Mouse (Mus musculus): Measurements from ENCODE around the gene Ddah2. TPM values are rescaled to one million over a fixed set of nuclear protein-coding genes. Genes with fewer than 3 reads are reported as not detected.
A peak's percentile ranks its signal among the peaks of the same experiment; 100 is the strongest.

Ddah2 gene
- 21.3 and 26.7 TPM in 2 replicates for total RNA-seq (2017)

DNA sequence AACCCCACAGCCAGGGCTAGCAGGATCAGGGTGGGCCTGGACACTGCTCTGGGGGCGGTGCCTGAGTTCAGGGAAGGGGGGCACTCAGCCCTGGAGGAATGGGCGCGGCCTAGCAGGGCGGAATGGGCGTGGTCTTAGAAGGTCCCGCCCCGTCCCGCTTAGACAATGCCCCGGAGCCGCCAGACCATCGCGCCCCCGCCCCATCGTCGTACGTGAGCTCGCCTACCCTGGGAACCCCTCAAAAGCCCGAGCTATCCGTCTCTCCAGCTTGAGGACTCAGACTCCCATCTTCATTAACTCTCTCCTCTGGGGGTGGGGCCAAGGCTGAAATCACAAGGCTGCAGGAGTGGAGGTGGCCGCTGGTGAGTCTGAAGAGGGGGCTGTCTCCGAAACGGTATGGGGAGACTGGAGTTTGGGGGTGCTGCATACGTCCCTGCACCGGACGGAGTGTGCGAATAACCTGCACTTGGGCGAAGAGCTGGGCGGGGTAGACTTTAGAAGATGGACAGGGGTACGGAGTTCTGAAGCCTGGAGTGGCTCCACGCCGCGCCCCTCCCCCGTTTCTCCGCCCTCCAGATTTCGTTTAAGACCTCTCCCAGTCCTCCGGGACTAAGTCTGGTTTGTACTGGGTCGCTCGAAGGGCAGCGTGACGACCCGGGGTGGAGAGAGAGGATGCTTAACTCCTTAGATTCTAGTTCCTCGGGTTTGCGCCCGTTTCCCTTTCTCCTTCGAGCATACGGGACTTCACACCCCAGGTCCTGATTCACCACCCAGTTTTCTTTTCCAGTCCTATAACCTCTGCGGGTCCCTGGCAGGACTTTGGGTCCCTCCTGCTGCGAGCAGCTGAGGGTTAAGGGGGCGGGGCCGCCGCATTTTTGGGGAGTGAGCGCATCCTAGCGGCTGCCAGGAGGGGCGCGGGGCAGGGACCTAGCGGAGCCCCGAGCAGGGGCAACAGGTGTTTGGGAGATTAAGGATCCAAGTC, at the start of gene Ddah2:
TSS of gene Ddah2 (plus strand) at position 125 of the 982 bp plus-strand sequence.
- peak; percentile 83 for ATAC-seq (replicated peaks; ENCODE audit: low read depth, poor library complexity, severe bottlenecking)

GRCm38 (mm10) chr17:35009586-35009985, 49.2 kb upstream of the Ddah2 start:
- no peak for ATAC-seq (replicated peaks; ENCODE audit: low read depth, poor library complexity, severe bottlenecking)

GRCm38 (mm10) chr17:35011440-35011839, 47.4 kb upstream of the Ddah2 start:
- ATAC-seq (replicated peaks; ENCODE audit: low read depth, poor library complexity, severe bottlenecking), result no peak

DNA sequence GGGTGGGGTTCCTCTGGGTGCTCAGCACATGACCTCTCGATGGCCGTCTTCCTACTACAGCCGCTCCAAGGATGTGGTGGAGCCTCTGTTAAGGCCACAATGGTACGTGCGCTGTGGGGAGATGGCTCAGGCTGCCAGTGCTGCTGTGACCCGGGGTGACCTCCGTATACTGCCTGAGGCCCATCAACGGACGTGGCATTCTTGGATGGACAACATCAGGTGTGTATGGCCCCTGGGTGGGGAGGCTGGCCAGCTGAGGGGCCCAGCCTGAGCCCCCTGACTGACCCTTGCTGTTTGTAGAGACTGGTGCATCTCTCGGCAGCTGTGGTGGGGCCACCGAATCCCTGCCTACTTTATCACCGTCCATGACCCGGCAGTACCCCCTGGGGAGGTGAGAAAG, 46.4 kb upstream of the Ddah2 start:
- ATAC-seq (replicated peaks; ENCODE audit: low read depth, poor library complexity, severe bottlenecking), result no peak

- no peak for ATAC-seq (replicated peaks; ENCODE audit: low read depth, poor library complexity, severe bottlenecking)
Measured at GRCm38 (mm10) chr17:35013221-35013620, 45.6 kb upstream of the Ddah2 start.

DNA sequence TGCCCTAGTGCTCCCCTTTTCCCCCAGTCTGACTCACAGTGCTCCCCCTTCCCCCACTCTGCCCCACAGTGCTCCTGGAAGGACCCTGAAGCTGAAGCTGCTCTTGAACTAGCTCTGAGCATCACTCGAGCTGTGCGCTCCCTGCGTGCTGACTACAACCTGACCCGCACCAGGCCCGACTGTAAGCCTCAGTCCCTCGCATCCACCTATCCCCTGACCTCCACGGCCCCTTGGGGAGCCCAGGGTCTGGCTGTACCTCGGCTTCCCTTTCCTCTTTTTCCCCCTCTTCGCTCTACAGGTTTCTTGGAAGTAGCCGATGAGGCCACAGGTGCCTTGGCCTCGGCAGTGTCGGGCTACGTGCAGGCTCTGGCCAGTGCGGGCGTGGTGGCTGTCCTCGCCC, 43.5 kb upstream of the Ddah2 start:
- ATAC-seq (replicated peaks; ENCODE audit: low read depth, poor library complexity, severe bottlenecking), result no peak

GRCm38 (mm10) chr17:35016376-35016775, 42.5 kb upstream of the Ddah2 start, which contains the start of gene Vwa7:
Gene Vwa7, plus strand, starts transcription at chr17:35016579.
- ATAC-seq (replicated peaks; ENCODE audit: low read depth, poor library complexity, severe bottlenecking), result peak; percentile 31; the same call in 1 of the 2 replicates

DNA sequence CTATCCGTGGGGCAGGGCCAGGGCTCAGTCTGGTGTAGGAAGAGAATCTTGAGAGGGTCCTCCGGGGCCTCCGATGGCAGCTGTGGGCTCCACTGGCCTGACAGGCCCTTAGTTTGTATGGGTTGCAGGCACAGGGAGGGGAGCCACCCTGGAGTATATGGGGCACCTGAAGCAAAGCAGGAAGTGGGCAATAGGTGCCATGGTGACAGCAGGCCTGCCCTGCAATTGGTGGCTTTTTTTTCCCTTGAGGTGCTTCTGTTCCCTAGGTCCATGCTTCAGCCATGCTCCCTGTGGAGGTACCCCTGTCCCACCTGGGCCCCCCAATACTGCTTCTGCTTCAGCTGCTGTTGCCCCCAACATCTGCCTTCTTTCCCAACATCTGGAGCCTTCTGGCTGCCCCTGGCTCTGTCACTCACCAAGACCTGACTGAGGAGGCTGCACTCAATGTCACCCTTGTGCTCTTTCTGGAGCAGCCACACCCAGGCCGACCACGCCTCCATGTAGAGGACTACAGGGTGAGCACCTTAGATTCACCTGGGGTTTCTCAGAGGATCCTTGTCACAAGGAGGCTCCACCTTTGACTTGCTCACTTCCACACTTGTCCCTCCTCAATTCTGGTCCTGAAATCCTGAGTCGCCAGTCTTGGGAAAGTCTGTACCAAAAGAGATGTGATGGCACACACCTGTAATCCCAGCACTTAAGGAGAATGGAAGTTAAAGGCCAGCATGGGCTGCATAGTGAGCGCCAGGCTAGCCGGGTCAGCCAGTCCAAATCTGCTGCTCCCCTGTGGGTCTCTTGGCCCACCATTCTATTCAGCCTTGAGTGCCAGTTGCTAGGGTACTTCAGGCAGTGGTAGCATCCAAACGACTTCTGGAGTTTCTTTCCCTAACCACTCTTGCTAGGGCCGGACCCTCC, 41.8 kb upstream of the Ddah2 start:
- no peak for ATAC-seq (replicated peaks; ENCODE audit: low read depth, poor library complexity, severe bottlenecking)

DNA sequence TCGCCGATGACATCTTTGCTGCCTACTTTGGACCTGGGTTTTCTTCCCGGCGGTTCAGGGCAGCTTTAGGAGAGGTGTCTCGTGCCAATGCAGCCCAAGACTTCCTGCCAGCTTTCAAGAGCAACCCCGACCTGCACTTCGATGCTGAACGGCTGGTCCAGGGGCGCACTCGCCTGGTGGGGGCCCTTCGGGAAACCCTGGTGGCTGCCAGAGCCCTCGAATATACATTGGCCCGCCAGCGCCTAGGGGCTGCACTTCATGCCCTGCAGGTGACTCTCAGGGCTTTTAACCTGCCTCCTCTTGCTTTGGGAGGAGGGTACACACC, 41.2 kb upstream of the Ddah2 start:
- ATAC-seq (replicated peaks; ENCODE audit: low read depth, poor library complexity, severe bottlenecking), result no peak

- no peak for ATAC-seq (replicated peaks; ENCODE audit: low read depth, poor library complexity, severe bottlenecking)
Measured at GRCm38 (mm10) chr17:35018171-35018570, 40.7 kb upstream of the Ddah2 start.

DNA sequence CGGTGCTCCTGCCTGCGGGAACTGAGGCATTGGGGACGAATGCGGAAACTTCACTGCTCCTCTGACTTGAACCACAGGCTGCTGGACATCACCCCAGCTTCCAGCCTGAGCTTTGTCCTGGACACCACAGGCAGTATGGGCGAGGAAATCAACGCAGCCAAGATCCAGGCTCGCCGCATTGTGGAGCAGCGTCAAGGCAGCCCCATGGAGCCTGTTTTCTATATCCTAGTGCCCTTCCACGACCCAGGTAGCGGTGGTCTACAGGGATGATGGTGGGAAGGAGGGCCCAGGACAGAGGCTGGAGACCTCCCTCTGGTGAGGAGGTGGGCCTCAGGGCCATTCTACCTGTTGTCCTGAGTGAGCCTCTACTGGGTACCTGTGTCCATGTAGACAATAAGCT, 38.9 kb upstream of the Ddah2 start:
- no peak for ATAC-seq (replicated peaks; ENCODE audit: low read depth, poor library complexity, severe bottlenecking)

DNA sequence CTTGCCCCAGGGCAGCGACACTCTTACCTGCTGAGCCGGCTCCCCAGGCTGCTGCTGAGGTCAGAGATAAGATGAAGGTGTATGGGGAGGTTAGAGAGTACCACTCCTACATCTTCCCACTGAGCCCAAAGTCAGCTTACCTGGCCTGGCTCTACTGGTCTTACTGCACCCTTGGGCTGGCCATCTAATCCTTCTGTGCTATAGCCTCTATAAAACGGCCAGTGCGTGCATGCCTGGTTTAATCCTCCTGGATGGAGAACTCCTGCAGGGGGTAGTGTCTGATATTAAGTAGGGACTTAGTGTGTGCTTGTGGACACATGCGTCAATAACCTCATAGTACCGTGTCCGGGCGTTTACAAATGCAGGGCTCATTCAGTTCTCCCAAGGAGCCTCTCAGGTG, 38.3 kb upstream of the Ddah2 start:
- ATAC-seq (replicated peaks; ENCODE audit: low read depth, poor library complexity, severe bottlenecking), result no peak

- peak; percentile 53 for ATAC-seq (replicated peaks; ENCODE audit: low read depth, poor library complexity, severe bottlenecking)
Measured at GRCm38 (mm10) chr17:35021163-35021808, 37.5 kb upstream of the Ddah2 start.

- peak; percentile 67 for ATAC-seq (replicated peaks; ENCODE audit: low read depth, poor library complexity, severe bottlenecking)
Measured at GRCm38 (mm10) chr17:35021842-35022477, 36.9 kb upstream of the Ddah2 start.

DNA sequence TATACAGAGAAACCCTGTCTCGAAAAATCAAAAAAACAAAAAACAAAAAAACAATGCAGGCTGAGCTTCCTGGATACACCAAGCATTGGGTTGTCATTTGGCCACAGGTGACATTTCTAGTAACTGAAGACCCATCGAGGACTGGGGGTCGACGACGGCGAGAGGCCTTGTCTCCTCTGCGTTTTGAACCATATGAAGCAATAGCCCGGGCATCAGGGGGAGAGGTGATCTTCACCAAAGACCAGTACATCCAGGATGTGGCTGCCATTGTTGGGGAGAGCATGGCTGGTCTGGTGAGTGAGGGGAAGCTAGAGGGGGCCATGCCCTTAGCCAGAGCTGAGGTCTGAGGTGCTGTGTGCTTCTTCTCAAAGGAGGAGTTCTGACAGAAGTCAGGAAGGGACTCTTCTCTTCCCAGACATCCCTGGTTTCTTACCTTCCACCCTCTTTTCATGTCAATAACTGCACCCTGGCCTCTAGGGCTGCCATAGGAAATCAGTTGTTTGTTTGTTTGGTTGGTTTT, 36.2 kb upstream of the Ddah2 start:
- no peak for ATAC-seq (replicated peaks; ENCODE audit: low read depth, poor library complexity, severe bottlenecking)

DNA sequence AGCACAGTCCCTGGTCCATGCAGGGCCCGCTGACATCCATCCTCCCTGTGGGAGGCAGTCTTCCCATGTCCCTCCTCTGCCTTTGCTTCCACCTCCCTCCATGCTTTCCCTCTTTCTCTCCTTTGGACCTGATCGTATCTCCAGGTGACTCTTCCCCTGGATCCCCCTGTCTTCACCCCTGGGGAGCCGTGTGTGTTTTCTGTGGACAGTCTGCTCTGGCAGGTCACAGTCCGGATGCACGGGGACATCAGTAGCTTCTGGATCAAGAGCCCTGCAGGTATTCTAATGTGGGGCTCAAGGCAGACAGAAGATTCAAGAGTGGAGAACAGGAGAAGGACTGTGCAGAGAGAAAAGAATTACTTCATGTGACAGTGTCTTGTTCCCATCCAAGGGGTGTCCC, 35.6 kb upstream of the Ddah2 start:
- ATAC-seq (replicated peaks; ENCODE audit: low read depth, poor library complexity, severe bottlenecking), result no peak

GRCm38 (mm10) chr17:35023756-35024155, 35.1 kb upstream of the Ddah2 start:
- 0 out of 2 replicates have a peak, but pooled peaks have one; percentile 12 for ATAC-seq (replicated peaks; ENCODE audit: low read depth, poor library complexity, severe bottlenecking)

- ATAC-seq (replicated peaks; ENCODE audit: low read depth, poor library complexity, severe bottlenecking), result no peak
Measured at GRCm38 (mm10) chr17:35024261-35024660, 34.6 kb upstream of the Ddah2 start.

- no peak for ATAC-seq (replicated peaks; ENCODE audit: low read depth, poor library complexity, severe bottlenecking)
Measured at GRCm38 (mm10) chr17:35024691-35025488, 33.9 kb upstream of the Ddah2 start.
